ENCODE assay signal across 9 mouse cellular contexts in the genomic region with DNA sequence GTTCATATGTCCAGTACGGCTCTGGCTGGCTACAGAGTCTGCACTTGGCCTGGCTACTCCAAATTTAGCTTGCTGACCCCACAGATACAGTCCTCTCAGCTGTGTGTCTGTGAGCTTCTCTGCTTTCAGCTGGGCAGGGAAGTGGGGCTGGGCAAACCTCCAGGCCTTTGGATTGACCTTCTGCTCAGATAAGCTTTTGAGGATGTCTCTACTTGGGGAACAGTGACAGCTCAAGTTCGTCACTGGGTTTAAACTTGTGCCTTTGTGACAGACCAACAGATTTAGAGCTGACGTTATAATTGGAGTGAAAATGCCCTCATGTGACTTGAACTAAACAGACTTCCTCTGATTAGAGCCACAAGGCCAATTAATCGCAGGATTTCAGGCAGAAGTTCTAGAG.
DNase-seq lines count a peak whose midpoint lies in the region; ATAC-seq and TF ChIP-seq lines count a peak whose summit lies in the region.
"Had no signal": no experiment of that assay in that cellular context is flagged by ENCODE, and none has a peak within 500 bp of the region (broad histone marks: within the 10 kb centered on the region; RNA-seq: fewer than 3 reads in every experiment).

No protein-coding gene starts in this region.

- WGBS in liver, embryonic 16.5 days (ENCODE audit: insufficient replicate concordance) = 55% methylated on average over 4 of the region's 4 CpGs
- WGBS in heart, adult 2 months = 22% methylated on average over 4 of the region's 4 CpGs
- WGBS in forebrain, postnatal 0 days = 48% methylated on average over 4 of the region's 4 CpGs

- no peak overlapping the region for H3K4me2 ChIP-seq in liver, embryonic 16.5 days (ENCODE audit: low read depth, low read length)
- H3K4me2 ChIP-seq in forebrain, postnatal 0 days (ENCODE audit: low read depth) = no peak overlapping the region
- H3K4me2 ChIP-seq: embryonic facial prominence, embryonic 13.5 days had no signal

- H3K4me3 ChIP-seq in liver, embryonic 16.5 days (ENCODE audit: low read depth, low read length) = no peak overlapping the region
- H3K4me3 ChIP-seq in heart, adult 2 months = no peak overlapping the region
- H3K4me3 ChIP-seq in forebrain, postnatal 0 days (ENCODE audit: low read depth, low read length) = no peak overlapping the region
- H3K4me3 ChIP-seq: embryonic facial prominence, embryonic 13.5 days had no signal

- H3K36me3 ChIP-seq in liver, embryonic 16.5 days (ENCODE audit: control insufficient read depth, insufficient read depth) = no peaks in the 10 kb centered on the region
- no peaks in the 10 kb centered on the region for H3K36me3 ChIP-seq in heart, adult 2 months (ENCODE audit: control insufficient read depth, insufficient read depth, low read length)
- H3K36me3 ChIP-seq in forebrain, postnatal 0 days (ENCODE audit: insufficient read depth) = no peaks in the 10 kb centered on the region
- H3K36me3 ChIP-seq: embryonic facial prominence, embryonic 13.5 days had no signal

- no peaks in the 10 kb centered on the region for H3K4me1 ChIP-seq in liver, embryonic 16.5 days (ENCODE audit: control insufficient read depth, low read depth, low read length)
- peaks cover 7% of the 10 kb centered on the region for H3K4me1 ChIP-seq in heart, adult 2 months (ENCODE audit: control insufficient read depth, insufficient read depth, low read length)
- no peaks in the 10 kb centered on the region; the same call in 1 of the 2 replicates for H3K4me1 ChIP-seq in forebrain, postnatal 0 days (ENCODE audit: insufficient read depth)

- no peak for TF ChIP-seq POLR2A in brain, embryonic 14.5 days (IDR thresholded peaks at IDR 0.05; ENCODE audit: borderline replicate concordance, extremely low read depth, insufficient read depth, insufficient read length, poor library complexity, severe bottlenecking)
- no peak for TF ChIP-seq POLR2A in heart, adult 2 months (IDR thresholded peaks at IDR 0.05; ENCODE audit: insufficient read depth, low read depth, low read length)

- H3K9me3 ChIP-seq in liver, embryonic 16.5 days (replicated peaks; ENCODE audit: control insufficient read depth, low read length) = no peaks in the 10 kb centered on the region
- H3K9me3 ChIP-seq in forebrain, postnatal 0 days (ENCODE audit: low read length) = no peaks in the 10 kb centered on the region
- H3K9me3 ChIP-seq: embryonic facial prominence, embryonic 13.5 days had no signal

- H3K9ac ChIP-seq in liver, embryonic 16.5 days (ENCODE audit: low read depth, low read length) = no peak overlapping the region
- no peak overlapping the region for H3K9ac ChIP-seq in heart, adult 2 months (ENCODE audit: low read depth, low read length)
- no peak overlapping the region for H3K9ac ChIP-seq in forebrain, postnatal 0 days
- H3K9ac ChIP-seq: embryonic facial prominence, embryonic 13.5 days had no signal

- DNase-seq in liver = no peak
- DNase-seq in brain, embryonic 14.5 days (ENCODE audit: low read depth) = peak; percentile 57
- peak; percentile 66 to 80 for DNase-seq in heart, adult 2 months
- peak; percentile 89 for DNase-seq in left cerebral cortex, postnatal 4 days
- no peak for DNase-seq in B cell, adult 2 months
- no peak for DNase-seq in right cerebral cortex, postnatal 36 days (ENCODE audit: low spot score in 2 of 2)
- no peak for DNase-seq in forebrain, postnatal 0 days

- H3K79me2 ChIP-seq in heart, adult 2 months (replicated peaks; ENCODE audit: control insufficient read depth, insufficient read depth, low read length) = no peaks in the 10 kb centered on the region

- peak; percentile 41; the same call in 1 of the 2 replicates for ATAC-seq in liver, embryonic 16.5 days (ENCODE audit: low read depth)
- no peak for ATAC-seq in forebrain, postnatal 0 days

- intact Hi-C loops in heart, adult 2 months (cut with DNase I) = no loop called here
- intact Hi-C loops in left cerebral cortex, postnatal 4 days (cut with DNase I) = no loop called here

- no peaks in the 10 kb centered on the region for H3K27me3 ChIP-seq in liver, embryonic 16.5 days (ENCODE audit: control insufficient read depth, insufficient read depth, low read depth, low read length)
- no peaks in the 10 kb centered on the region for H3K27me3 ChIP-seq in heart, adult 2 months (ENCODE audit: control insufficient read depth, insufficient read depth, low read length)
- no peaks in the 10 kb centered on the region for H3K27me3 ChIP-seq in forebrain, postnatal 0 days (ENCODE audit: insufficient read depth, low read length)
- H3K27me3 ChIP-seq: embryonic facial prominence, embryonic 13.5 days had no signal

- no peak overlapping the region for H3K27ac ChIP-seq in liver, embryonic 16.5 days (ENCODE audit: low read length)
- peak overlapping the region; percentile 77 for H3K27ac ChIP-seq in heart, adult 2 months
- no peak overlapping the region for H3K27ac ChIP-seq in forebrain, postnatal 0 days (ENCODE audit: low read depth, low read length)
- H3K27ac ChIP-seq: embryonic facial prominence, embryonic 13.5 days had no signal

- no peak for TF ChIP-seq CTCF in brain, embryonic 14.5 days (IDR thresholded peaks at IDR 0.05; ENCODE audit: borderline replicate concordance, extremely low read depth, insufficient read depth, insufficient read length)
- no peak for TF ChIP-seq CTCF in heart, adult 2 months (IDR thresholded peaks at IDR 0.05)
- no peak for TF ChIP-seq CTCF in forebrain, postnatal 0 days (IDR thresholded peaks at IDR 0.05; ENCODE audit: low read depth)

- peak; percentile 79 for TF ChIP-seq EP300 in heart, adult 2 months (IDR thresholded peaks at IDR 0.05; ENCODE audit: insufficient read depth, low read depth, low read length)

Comparison
In these comparisons a context has a peak if more than half of its experiments do, and no peak if none do; other contexts are left out.
1. DNase-seq: peak in brain, embryonic 14.5 days (single experiment), heart, adult 2 months (2 of 2) and left cerebral cortex, postnatal 4 days (single experiment); none in liver (single experiment), B cell, adult 2 months (0 of 2), right cerebral cortex, postnatal 36 days (0 of 2) and forebrain, postnatal 0 days (single experiment).